Mouse (Mus musculus): ENCODE data around the gene Acad10. TPM values are rescaled to one million over a fixed set of nuclear protein-coding genes. Genes with fewer than 3 reads are reported as not detected.

Acad10 gene
- total RNA-seq (2014; fragmentation: Nextera tagmentation) (10.3 and 17.3 TPM in 2 replicates), total RNA-seq (2017) (5.6 and 7.4 TPM in 2 replicates), polyA plus RNA-seq (2012) (4.4 and 7.2 TPM in 2 replicates)

DNA sequence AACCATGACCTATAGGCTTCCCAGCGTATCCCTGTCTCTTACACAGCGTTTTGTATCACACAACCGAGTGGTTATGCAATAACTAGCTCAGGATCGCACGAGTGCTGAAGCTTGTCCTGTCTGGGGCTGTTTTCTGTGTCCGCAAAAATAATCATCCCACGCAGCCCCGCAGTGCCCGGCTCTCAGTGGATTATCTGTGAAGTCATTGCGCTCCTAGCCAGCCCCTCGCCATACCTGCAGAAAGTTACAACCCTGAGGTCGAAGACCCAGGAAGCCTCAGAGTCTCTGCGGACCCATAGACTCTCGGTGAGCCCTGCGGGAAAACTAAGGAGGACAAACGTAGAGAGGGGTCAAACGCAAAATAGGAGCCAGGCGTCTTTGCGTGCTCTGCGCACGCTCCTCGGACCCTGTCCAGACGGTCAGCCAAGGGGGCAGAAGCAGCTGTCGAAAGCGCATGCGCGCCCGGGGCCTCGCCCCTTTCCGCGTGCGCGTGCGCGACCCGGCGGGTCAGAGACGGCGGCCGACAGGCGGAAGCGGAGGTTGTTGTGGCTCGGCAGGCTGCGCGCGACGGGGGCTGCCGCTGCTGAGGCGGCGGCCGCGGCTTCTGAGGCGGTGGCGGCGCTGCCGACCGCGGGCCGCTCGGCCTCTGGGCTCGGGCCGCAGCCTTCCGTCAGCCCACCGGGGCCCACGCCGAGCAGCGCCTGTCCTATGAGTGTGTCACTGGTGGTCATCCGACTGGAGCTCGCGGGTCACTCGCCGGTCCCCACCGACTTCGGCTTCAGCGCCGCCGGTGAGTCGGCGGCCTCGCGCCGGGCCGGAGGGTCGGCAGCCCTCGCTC, at the start of gene Acad10, which contains the start of gene Brap:
TSS of gene Acad10 (minus strand) at position 456 of the 838 bp plus-strand sequence.
TSS of gene Brap (plus strand) at position 505 of the 838 bp plus-strand sequence.
- Histone ChIP-seq H3K36me3 (replicated peaks) (peaks cover 39% of the 10 kb centered on the region), H3K27me3 (ENCODE audit: insufficient read depth, low read length) (no peaks in the 10 kb centered on the region)
- ATAC-seq (ENCODE audit: extremely low read depth, insufficient number of reproducible peaks, low FRiP score, poor library complexity, severe bottlenecking) = peak; percentile 60

DNA sequence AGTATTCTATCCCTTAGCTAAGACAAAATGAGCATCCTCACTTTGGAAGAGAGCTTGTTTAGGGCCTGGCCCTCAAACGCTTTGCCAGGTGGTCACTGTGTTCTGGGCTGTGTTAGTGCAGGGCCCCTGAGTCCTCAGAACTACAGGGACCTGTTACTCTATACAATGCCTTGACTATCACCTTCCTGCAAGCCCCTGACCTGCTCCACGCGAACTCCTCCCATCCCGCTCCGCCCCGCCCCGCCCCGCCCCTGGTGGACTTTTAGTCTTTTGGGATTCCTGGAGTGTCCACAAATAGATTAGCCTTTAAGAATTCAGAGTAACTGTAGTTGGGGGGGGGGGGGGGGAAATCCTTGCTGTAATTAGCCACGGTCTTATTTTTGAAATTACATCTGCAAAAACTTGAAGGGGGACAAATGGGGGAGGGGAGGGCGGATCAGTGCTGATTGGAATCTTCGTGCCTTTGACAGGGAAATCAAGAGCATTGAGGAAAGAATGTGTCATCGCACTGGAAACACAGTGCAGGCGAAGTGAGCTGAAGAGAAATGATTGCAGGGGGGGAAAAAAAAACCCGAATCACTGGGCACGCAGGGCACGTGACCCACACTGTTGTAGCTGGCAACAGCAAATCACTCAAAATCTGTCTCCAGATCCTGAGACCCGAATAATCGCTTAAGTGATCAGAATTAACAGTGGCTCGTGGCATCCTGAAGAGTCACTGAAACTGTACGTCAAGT, 44.4 kb upstream of the Acad10 start:
- TF ChIP-seq GATA2 (IDR thresholded peaks at IDR 0.05; ENCODE audit: borderline replicate concordance, low read depth, low read length) (no peak), TAL1 (conservative IDR thresholded peaks at IDR 0.05; ENCODE audit: low read depth, low read length) (no peak), GATA1 (IDR thresholded peaks at IDR 0.05; ENCODE audit: borderline replicate concordance, low read length) (no peak), POLR2AphosphoS5 (IDR thresholded peaks at IDR 0.05; ENCODE audit: insufficient replicate concordance, low read depth, low read length) (no peak), CTCF (IDR thresholded peaks at IDR 0.05; ENCODE audit: low read depth, low read length) (no peak)
- Histone ChIP-seq H3K36me3 (replicated peaks) (no peaks in the 10 kb centered on the region), H3K27me3 (ENCODE audit: insufficient read depth, low read length) (peaks cover 3% of the 10 kb centered on the region; the same call in 1 of the 2 replicates), H3K4me1 (ENCODE audit: insufficient read depth, low read depth, low read length) (peaks cover 28% of the 10 kb centered on the region), H3K4me3 (ENCODE audit: low read depth, low read length) (no peak overlapping the region), H3K9me3 (replicated peaks) (no peaks in the 10 kb centered on the region)
- DNase-seq (ENCODE audit: low spot score) = no peak
- no peak for ATAC-seq (ENCODE audit: extremely low read depth, insufficient number of reproducible peaks, low FRiP score, poor library complexity, severe bottlenecking)

More for the DNA sequence above, at the start of gene Acad10, which contains the start of gene Brap:
- TF ChIP-seq GATA2 (IDR thresholded peaks at IDR 0.05; ENCODE audit: borderline replicate concordance, low read depth, low read length) = no peak
- TF ChIP-seq GATA1 (IDR thresholded peaks at IDR 0.05; ENCODE audit: borderline replicate concordance, low read length) = no peak
- TF ChIP-seq CTCF (IDR thresholded peaks at IDR 0.05; ENCODE audit: low read depth, low read length) = no peak
- no peak for TF ChIP-seq POLR2AphosphoS5 (IDR thresholded peaks at IDR 0.05; ENCODE audit: insufficient replicate concordance, low read depth, low read length)
- no peak for TF ChIP-seq TAL1 (conservative IDR thresholded peaks at IDR 0.05; ENCODE audit: low read depth, low read length)
- Histone ChIP-seq H3K9me3 (replicated peaks) (no peaks in the 10 kb centered on the region), H3K4me3 (ENCODE audit: low read depth, low read length) (peak within 1 kb of the TSS; percentile 97), H3K4me1 (ENCODE audit: insufficient read depth, low read depth, low read length) (peaks cover 31% of the 10 kb centered on the region)
- DNase-seq (ENCODE audit: low spot score) = peak; percentile 92

GRCm38 (mm10) chr5:121703341-121703740, 43.0 kb upstream of the Acad10 start:
- H3K36me3 ChIP-seq (replicated peaks) = no peaks in the 10 kb centered on the region
- DNase-seq (ENCODE audit: low spot score) = no peak
- no peak overlapping the region for H3K4me3 ChIP-seq (ENCODE audit: low read depth, low read length)
- TF ChIP-seq GATA1 (IDR thresholded peaks at IDR 0.05; ENCODE audit: borderline replicate concordance, low read length) = no peak
- TF ChIP-seq POLR2AphosphoS5 (IDR thresholded peaks at IDR 0.05; ENCODE audit: insufficient replicate concordance, low read depth, low read length) = no peak
- TF ChIP-seq CTCF (IDR thresholded peaks at IDR 0.05; ENCODE audit: low read depth, low read length) = no peak
- TF ChIP-seq GATA2 (IDR thresholded peaks at IDR 0.05; ENCODE audit: borderline replicate concordance, low read depth, low read length) = no peak
- TF ChIP-seq TAL1 (conservative IDR thresholded peaks at IDR 0.05; ENCODE audit: low read depth, low read length) = no peak
- H3K4me1 ChIP-seq (ENCODE audit: insufficient read depth, low read depth, low read length) = peaks cover 26% of the 10 kb centered on the region
- H3K27me3 ChIP-seq (ENCODE audit: insufficient read depth, low read length) = peaks cover 3% of the 10 kb centered on the region; the same call in 1 of the 2 replicates
- no peaks in the 10 kb centered on the region for H3K9me3 ChIP-seq (replicated peaks)
- no peak for ATAC-seq (ENCODE audit: extremely low read depth, insufficient number of reproducible peaks, low FRiP score, poor library complexity, severe bottlenecking)

DNA sequence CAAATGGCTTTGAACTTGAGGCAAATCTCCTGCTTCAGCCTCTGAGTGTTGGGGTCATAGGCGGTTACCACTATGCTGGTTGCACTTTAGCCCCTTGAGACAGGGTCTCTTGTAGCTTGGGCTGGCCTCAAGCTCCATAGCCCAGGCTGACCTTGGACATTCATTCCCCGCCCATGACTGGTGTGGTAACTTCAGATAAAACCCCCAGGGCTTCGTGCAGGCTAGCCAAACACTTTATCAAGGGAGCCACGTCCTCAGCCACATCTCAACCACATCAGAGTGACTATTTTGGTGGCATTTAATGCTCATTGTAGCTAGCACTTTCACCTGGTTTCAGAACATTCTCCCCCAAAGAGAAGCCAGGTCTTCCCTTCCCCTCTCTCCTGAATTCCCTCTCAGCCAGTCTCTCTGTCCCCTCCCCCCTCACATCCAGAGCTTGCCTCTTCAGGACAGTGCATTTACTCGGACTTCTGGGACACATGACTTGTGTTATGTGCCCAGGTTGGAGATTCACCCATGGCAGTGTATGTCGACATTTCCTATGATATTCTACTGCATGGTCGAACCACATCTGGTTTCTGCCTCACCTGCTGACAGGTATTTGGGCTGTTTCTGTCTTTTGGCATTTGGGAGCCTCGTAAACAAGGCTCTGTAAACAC, 40.9 kb upstream of the Acad10 start:
- no peaks in the 10 kb centered on the region for H3K9me3 ChIP-seq (replicated peaks)
- peaks cover 3% of the 10 kb centered on the region; the same call in 1 of the 2 replicates for H3K27me3 ChIP-seq (ENCODE audit: insufficient read depth, low read length)
- TF ChIP-seq GATA2 (IDR thresholded peaks at IDR 0.05; ENCODE audit: borderline replicate concordance, low read depth, low read length) (no peak), TAL1 (conservative IDR thresholded peaks at IDR 0.05; ENCODE audit: low read depth, low read length) (0 out of 2 replicates have a peak, but pooled peaks have one; percentile 15)
- no peaks in the 10 kb centered on the region for H3K36me3 ChIP-seq (replicated peaks)
- ATAC-seq (ENCODE audit: extremely low read depth, insufficient number of reproducible peaks, low FRiP score, poor library complexity, severe bottlenecking) = no peak
- DNase-seq (ENCODE audit: low spot score) = no peak
- peak overlapping the region; percentile 18; the same call in 1 of the 2 replicates for H3K4me3 ChIP-seq (ENCODE audit: low read depth, low read length)
- peaks cover 26% of the 10 kb centered on the region for H3K4me1 ChIP-seq (ENCODE audit: insufficient read depth, low read depth, low read length)

- Histone ChIP-seq H3K4me1 (ENCODE audit: insufficient read depth, low read depth, low read length) (peaks cover 26% of the 10 kb centered on the region), H3K27me3 (ENCODE audit: insufficient read depth, low read length) (peaks cover 3% of the 10 kb centered on the region; the same call in 1 of the 2 replicates), H3K4me3 (ENCODE audit: low read depth, low read length) (no peak overlapping the region; the same call in 1 of the 2 replicates), H3K36me3 (replicated peaks) (no peaks in the 10 kb centered on the region), H3K9me3 (replicated peaks) (no peaks in the 10 kb centered on the region)
- TF ChIP-seq TAL1 (conservative IDR thresholded peaks at IDR 0.05; ENCODE audit: low read depth, low read length) = no peak
- TF ChIP-seq GATA2 (IDR thresholded peaks at IDR 0.05; ENCODE audit: borderline replicate concordance, low read depth, low read length) = no peak
- TF ChIP-seq CTCF (IDR thresholded peaks at IDR 0.05; ENCODE audit: low read depth, low read length) = no peak
- no peak for TF ChIP-seq POLR2AphosphoS5 (IDR thresholded peaks at IDR 0.05; ENCODE audit: insufficient replicate concordance, low read depth, low read length)
- TF ChIP-seq GATA1 (IDR thresholded peaks at IDR 0.05; ENCODE audit: borderline replicate concordance, low read length) = no peak
- DNase-seq (ENCODE audit: low spot score) = no peak
- no peak for ATAC-seq (ENCODE audit: extremely low read depth, insufficient number of reproducible peaks, low FRiP score, poor library complexity, severe bottlenecking)
Observed at GRCm38 (mm10) chr5:121700496-121700895, 40.2 kb upstream of the Acad10 start.

All from G1E (cell line).